Mouse (Mus musculus): ENCODE results near the gene H2-Ab1.

GRCm38 (mm10) chr17:34256501-34256900, 988 bp upstream of the H2-Ab1 start:
- no peak for TF ChIP-seq TAL1 (IDR thresholded peaks at IDR 0.05; ENCODE audit: low read length)
- no peak for TF ChIP-seq GATA1 (IDR thresholded peaks at IDR 0.05; ENCODE audit: low read length)

All from erythroblast, embryonic 14.5 days (primary cell).